Mouse (Mus musculus): ENCODE data around the gene Tdrd1.

- TF ChIP-seq EP300 (optimal IDR thresholded peaks at IDR 0.05) (no peak), CTCF (IDR thresholded peaks at IDR 0.05; ENCODE audit: low read depth) (no peak)
Observed at GRCm38 (mm10) chr19:56914658-56915057, 88.6 kb downstream of the Tdrd1 start.

Data from stomach, postnatal 0 days (tissue).